Mouse (Mus musculus): ENCODE results near the gene Tmub2. TPM values are rescaled to one million over a fixed set of nuclear protein-coding genes. Genes with fewer than 3 reads are reported as not detected.

The Tmub2 gene
- polyA plus RNA-seq, 2 experiments = 52.6 to 59.9 TPM

GRCm38 (mm10) chr11:102287485-102287884 lies 2.8 kb downstream of the Tmub2 start:
- DNase-seq (ENCODE audit: low spot score) (no peak), ATAC-seq (ENCODE audit: low FRiP score, low read depth) (no peak)
- WGBS = 92% methylated on average over 8 of the region's 8 CpGs
- peaks cover 46% of the 10 kb centered on the region for H3K36me3 ChIP-seq (ENCODE audit: control insufficient read depth, insufficient read depth, low read length)
- H3K4me2 ChIP-seq (replicated peaks; ENCODE audit: low read depth, low read length, severe bottlenecking) = no peak overlapping the region
- H3K27ac ChIP-seq (replicated peaks; ENCODE audit: low read depth, low read length) = no peak overlapping the region
- H3K4me3 ChIP-seq (replicated peaks; ENCODE audit: low read length) = no peak overlapping the region
- no peak overlapping the region for H3K9ac ChIP-seq (ENCODE audit: low read depth, low read length, severe bottlenecking)
- no peak for TF ChIP-seq POLR2A (IDR thresholded peaks at IDR 0.05; ENCODE audit: borderline replicate concordance, extremely low read depth, insufficient read depth, insufficient read length)
- H3K27me3 ChIP-seq (ENCODE audit: control insufficient read depth, insufficient read depth, low read length) = no peaks in the 10 kb centered on the region
- H3K4me1 ChIP-seq (ENCODE audit: control insufficient read depth, insufficient read depth, low read length) = peaks cover 5% of the 10 kb centered on the region
- no peaks in the 10 kb centered on the region for H3K9me3 ChIP-seq (ENCODE audit: control insufficient read depth, low read length)

- no peaks in the 10 kb centered on the region for H3K27me3 ChIP-seq (ENCODE audit: control insufficient read depth, insufficient read depth, low read length)
- WGBS = 88% methylated on average over 8 of the region's 8 CpGs
- TF ChIP-seq POLR2A (IDR thresholded peaks at IDR 0.05; ENCODE audit: borderline replicate concordance, extremely low read depth, insufficient read depth, insufficient read length) = no peak
- peaks cover 5% of the 10 kb centered on the region for H3K4me1 ChIP-seq (ENCODE audit: control insufficient read depth, insufficient read depth, low read length)
- no peak overlapping the region for H3K27ac ChIP-seq (replicated peaks; ENCODE audit: low read depth, low read length)
- peaks cover 53% of the 10 kb centered on the region for H3K36me3 ChIP-seq (ENCODE audit: control insufficient read depth, insufficient read depth, low read length)
- no peak overlapping the region for H3K4me2 ChIP-seq (replicated peaks; ENCODE audit: low read depth, low read length, severe bottlenecking)
- ATAC-seq (ENCODE audit: low FRiP score, low read depth) (no peak), DNase-seq (ENCODE audit: low spot score) (no peak)
- H3K4me3 ChIP-seq (replicated peaks; ENCODE audit: low read length) = no peak overlapping the region
- no peaks in the 10 kb centered on the region for H3K9me3 ChIP-seq (ENCODE audit: control insufficient read depth, low read length)
- no peak overlapping the region for H3K9ac ChIP-seq (ENCODE audit: low read depth, low read length, severe bottlenecking)
Measured at GRCm38 (mm10) chr11:102288027-102288804, 3.5 kb downstream of the Tmub2 start.

GRCm38 (mm10) chr11:102288913-102289312 lies 4.2 kb downstream of the Tmub2 start:
- no peaks in the 10 kb centered on the region for H3K9me3 ChIP-seq (ENCODE audit: control insufficient read depth, low read length)
- no peak overlapping the region for H3K4me2 ChIP-seq (replicated peaks; ENCODE audit: low read depth, low read length, severe bottlenecking)
- ATAC-seq (ENCODE audit: low FRiP score, low read depth) (no peak), DNase-seq (ENCODE audit: low spot score) (no peak)
- 78% methylated on average over 2 of the region's 2 CpGs for WGBS
- no peaks in the 10 kb centered on the region for H3K27me3 ChIP-seq (ENCODE audit: control insufficient read depth, insufficient read depth, low read length)
- no peak for TF ChIP-seq POLR2A (IDR thresholded peaks at IDR 0.05; ENCODE audit: borderline replicate concordance, extremely low read depth, insufficient read depth, insufficient read length)
- H3K4me1 ChIP-seq (ENCODE audit: control insufficient read depth, insufficient read depth, low read length) = peaks cover 5% of the 10 kb centered on the region
- H3K27ac ChIP-seq (replicated peaks; ENCODE audit: low read depth, low read length) = no peak overlapping the region
- peaks cover 59% of the 10 kb centered on the region for H3K36me3 ChIP-seq (ENCODE audit: control insufficient read depth, insufficient read depth, low read length)
- H3K9ac ChIP-seq (ENCODE audit: low read depth, low read length, severe bottlenecking) = no peak overlapping the region
- H3K4me3 ChIP-seq (replicated peaks; ENCODE audit: low read length) = no peak overlapping the region

GRCm38 (mm10) chr11:102289511-102290100 lies 4.9 kb downstream of the Tmub2 start:
- Histone ChIP-seq H3K9ac (ENCODE audit: low read depth, low read length, severe bottlenecking) (no peak overlapping the region), H3K27ac (replicated peaks; ENCODE audit: low read depth, low read length) (no peak overlapping the region), H3K9me3 (ENCODE audit: control insufficient read depth, low read length) (no peaks in the 10 kb centered on the region), H3K4me2 (replicated peaks; ENCODE audit: low read depth, low read length, severe bottlenecking) (no peak overlapping the region), H3K4me3 (replicated peaks; ENCODE audit: low read length) (no peak overlapping the region), H3K36me3 (ENCODE audit: control insufficient read depth, insufficient read depth, low read length) (peaks cover 63% of the 10 kb centered on the region), H3K4me1 (ENCODE audit: control insufficient read depth, insufficient read depth, low read length) (peaks cover 5% of the 10 kb centered on the region), H3K27me3 (ENCODE audit: control insufficient read depth, insufficient read depth, low read length) (no peaks in the 10 kb centered on the region)
- DNase-seq (ENCODE audit: low spot score) (no peak), ATAC-seq (ENCODE audit: low FRiP score, low read depth) (no peak)
- WGBS = 53% methylated on average over 6 of the region's 6 CpGs
- TF ChIP-seq POLR2A (IDR thresholded peaks at IDR 0.05; ENCODE audit: borderline replicate concordance, extremely low read depth, insufficient read depth, insufficient read length) = no peak

- whole genome bisulfite sequencing = 85% methylated on average over 4 of the region's 4 CpGs
- no peak for ATAC-seq (ENCODE audit: low FRiP score, low read depth)
Measured at GRCm38 (mm10) chr11:102290141-102290540, 5.4 kb downstream of the Tmub2 start.

More at GRCm38 (mm10) chr11:102290141-102290540, 5.4 kb downstream of the Tmub2 start:
- Histone ChIP-seq H3K9me3 (ENCODE audit: control insufficient read depth, low read length) (no peaks in the 10 kb centered on the region), H3K27me3 (ENCODE audit: control insufficient read depth, insufficient read depth, low read length) (no peaks in the 10 kb centered on the region), H3K4me3 (replicated peaks; ENCODE audit: low read length) (no peak overlapping the region), H3K27ac (replicated peaks; ENCODE audit: low read depth, low read length) (no peak overlapping the region), H3K9ac (ENCODE audit: low read depth, low read length, severe bottlenecking) (no peak overlapping the region), H3K36me3 (ENCODE audit: control insufficient read depth, insufficient read depth, low read length) (peaks cover 63% of the 10 kb centered on the region), H3K4me2 (replicated peaks; ENCODE audit: low read depth, low read length, severe bottlenecking) (no peak overlapping the region), H3K4me1 (ENCODE audit: control insufficient read depth, insufficient read depth, low read length) (peaks cover 10% of the 10 kb centered on the region)
- no peak for DNase-seq (ENCODE audit: low spot score)
- TF ChIP-seq POLR2A (IDR thresholded peaks at IDR 0.05; ENCODE audit: borderline replicate concordance, extremely low read depth, insufficient read depth, insufficient read length) = no peak

Data from limb, embryonic 14.5 days (tissue).